Mouse (Mus musculus) cerebellum, postnatal 14 days (tissue): ENCODE data around the gene Dgki.

Experiments used
- DNase-seq, 2 experiments: peaks; one replicate each; pipeline ENCODE4 v3.0.0; 2021; ENCODE audit warnings: mixed read lengths in 2 of 2

The Dgki gene

DNA sequence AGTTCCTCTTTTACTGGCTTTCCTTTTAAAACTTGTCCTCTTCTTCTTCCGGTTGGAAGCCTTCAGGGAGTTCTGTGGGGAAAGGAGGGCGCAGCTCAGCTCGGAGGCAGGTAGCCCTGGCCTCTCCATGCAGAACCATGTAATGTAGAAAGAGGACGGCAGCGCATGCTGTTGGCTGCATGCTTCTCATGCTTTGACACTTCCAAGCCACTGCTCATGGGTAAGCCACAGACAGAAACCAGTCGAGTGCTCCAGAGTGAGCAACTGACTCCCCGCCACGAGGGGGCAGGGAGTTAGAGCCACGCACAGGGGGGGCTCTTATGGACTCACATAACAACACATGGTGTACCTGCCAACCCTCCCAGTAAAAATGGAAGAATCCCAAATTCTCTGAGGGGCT is 242.0 kb downstream of the Dgki start:
- DNase-seq: no peak

GRCm38 (mm10) chr6:37057536-37057935 is 242.4 kb downstream of the Dgki start:
- DNase-seq: no peak

DNA sequence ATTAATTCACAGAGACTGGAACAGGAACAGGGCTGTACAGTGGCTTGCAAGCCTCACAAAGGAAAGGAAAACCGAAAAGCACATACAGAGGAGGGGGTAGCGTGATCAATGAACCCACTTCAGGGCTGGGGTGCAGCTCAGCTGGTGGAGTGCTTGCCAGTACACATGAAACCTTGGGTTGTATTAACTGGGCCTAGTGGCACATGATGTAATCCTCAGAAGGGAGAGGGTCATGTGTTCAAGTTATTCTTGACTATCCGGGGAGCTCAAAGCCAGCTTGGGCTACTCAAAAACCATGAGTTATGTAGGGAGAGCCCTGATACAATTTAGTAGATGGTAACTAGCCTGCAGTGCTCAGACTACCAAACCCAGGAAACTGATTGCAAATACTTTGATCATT is 244.3 kb downstream of the Dgki start:
- no peak for DNase-seq

GRCm38 (mm10) chr6:37055128-37055527 is 244.9 kb downstream of the Dgki start:
- no peak for DNase-seq

DNA sequence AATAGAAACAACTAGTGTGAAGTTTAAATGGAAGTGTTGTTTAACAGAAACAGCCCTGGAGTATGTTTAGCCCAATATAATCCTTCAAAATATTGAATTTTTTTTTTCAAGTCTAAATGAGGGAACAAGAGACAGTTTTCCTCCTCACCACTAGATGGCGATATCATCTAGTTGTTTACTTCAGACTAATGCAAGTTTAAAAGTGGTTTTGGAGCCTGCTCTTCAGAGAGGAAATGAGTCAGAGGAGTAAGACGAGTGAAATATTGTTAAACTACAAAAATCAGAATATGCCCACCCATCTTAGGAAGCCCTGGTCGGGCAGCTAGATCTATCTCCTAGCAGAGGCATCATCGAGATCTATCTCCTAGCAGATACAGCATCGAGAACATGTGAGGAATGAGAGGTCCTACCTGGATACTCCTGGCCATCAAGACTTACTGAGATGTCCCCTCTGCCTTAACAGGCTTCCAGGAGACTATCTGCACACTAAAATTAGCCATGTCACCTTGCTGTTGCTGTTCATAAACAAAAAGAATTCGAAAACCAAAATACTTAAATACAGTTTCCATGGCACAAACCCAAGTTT is 245.5 kb downstream of the Dgki start:
- peak; percentile 39 to 50 for DNase-seq

DNA sequence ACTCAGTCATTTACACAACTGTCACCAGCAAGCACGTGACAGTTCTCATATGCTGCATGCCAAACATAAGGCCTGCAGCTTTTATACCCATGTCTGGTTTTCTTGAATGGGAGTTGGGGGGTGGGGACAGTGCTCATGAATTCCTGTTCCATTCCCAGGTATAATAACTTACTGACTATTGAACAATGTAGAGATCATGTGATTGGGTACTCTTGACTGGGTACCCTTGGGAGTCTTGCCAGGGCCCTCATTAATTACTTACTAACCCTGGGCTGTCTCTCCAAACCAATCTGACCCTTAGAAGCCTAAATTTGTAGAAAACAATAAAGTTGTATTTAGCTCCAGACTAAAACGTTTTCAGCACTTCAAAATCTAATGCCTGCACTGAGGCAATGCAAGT is 246.6 kb downstream of the Dgki start:
- DNase-seq: no peak

DNA sequence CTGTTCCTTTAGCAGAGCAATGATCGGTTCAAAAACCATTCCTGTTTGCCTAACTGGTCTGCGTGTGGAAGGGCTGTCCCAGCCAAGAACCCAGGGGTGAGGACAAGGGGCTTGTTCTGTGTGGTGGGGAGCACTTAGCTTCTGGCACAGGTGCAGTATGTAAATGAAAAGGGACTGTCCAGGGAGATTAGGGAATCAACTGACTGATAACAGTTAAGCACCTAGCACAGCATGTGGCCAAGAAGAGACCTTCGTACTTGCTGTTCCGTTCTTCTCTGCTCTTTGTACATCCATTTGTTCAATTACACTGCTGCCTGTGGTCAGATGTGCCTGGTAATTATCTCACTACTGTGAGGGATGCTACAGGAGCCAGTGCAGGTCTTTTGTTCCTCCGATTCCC is 248.3 kb downstream of the Dgki start:
- no peak for DNase-seq

- DNase-seq: no peak
Observed at GRCm38 (mm10) chr6:37051150-37051549, 248.8 kb downstream of the Dgki start.

DNA sequence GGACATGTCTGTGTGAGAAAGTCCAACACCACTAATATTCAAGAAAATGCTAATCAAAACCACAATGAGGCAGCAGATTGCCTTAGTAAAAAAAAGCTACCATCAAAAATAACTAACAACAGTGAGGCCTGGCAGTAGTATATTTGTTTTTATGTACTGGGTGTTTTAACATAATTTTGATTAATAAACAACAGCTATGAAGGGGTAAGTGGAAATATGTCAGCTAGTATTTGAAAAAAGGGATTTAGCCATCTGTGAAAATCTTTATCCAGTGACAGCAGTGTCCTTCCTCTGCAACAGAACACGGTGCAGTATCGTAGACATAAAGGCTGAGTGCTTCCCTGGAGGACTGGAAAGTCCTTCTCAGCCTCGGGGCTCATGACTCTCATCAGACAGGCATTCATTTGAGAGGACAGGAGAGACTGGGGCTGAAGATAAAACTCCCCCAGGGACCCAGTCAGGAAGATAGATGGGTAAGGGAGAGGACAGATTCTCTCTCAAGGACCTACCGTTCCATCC is 252.3 kb downstream of the Dgki start:
- no peak for DNase-seq

GRCm38 (mm10) chr6:37046152-37046788 is 253.7 kb downstream of the Dgki start:
- peak; percentile 78 to 79 for DNase-seq

- DNase-seq: no peak
Observed at GRCm38 (mm10) chr6:37044796-37045195, 255.2 kb downstream of the Dgki start.

DNA sequence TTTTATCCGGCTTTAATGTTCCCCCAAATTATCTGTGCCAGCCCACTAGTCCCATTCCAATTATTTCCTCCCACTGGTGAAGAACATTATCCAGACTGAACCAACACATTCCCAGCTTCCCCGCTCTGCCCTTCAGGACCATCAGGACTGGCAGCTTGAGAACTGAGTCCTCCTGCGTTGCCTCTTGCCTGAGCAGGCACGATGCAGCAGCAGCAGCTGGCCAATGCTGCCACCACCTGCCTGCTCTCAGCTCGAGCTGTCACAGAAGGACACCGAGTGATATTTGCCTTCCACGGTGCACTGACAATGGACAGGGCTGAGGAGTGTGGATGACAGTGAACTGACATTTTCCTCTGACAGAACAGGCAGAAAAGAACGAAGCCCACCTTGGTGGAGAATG is 261.5 kb downstream of the Dgki start:
- DNase-seq: peak; percentile 73 to 80

- peak; percentile 59 to 71 for DNase-seq
Observed at GRCm38 (mm10) chr6:37037115-37037908, 262.7 kb downstream of the Dgki start.

GRCm38 (mm10) chr6:37035681-37036080 is 264.3 kb downstream of the Dgki start:
- no peak for DNase-seq

DNA sequence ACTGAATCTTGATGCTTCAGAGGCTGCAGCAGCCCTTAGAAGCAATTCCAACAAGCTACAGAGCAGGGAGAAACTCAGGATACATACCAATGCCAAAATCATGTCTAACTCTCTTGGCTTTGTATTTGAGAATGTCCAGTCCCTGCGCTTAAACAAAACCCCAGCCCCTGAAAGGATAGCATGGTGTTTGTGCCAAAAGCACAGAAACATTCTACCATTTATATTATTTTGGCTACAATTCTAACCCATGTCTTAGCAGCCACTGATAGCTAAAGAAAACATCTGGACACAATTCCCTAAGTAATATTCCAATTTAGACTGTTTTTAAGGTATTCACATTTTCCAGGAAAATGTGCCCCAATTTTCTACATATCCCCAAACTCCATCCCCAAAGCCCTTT is 269.0 kb downstream of the Dgki start:
- DNase-seq: no peak

DNA sequence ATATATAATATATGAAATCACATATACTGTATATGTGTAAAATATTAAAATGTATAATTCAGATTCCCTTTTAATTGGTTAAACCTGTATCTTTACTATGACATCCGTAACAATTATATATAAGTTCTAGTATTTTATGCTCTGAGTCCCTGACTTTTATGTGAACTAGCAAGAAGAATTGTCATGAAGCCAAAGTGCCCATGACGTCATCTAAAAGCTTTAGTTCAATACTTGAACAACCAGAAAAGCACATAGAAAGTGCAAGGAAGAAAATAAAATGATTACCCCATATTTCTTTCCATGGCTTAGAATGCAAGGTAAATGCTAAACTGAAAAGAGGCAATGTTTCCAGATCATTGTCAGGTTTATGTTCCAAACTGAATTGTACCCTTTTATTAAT is 269.6 kb downstream of the Dgki start:
- DNase-seq: no peak

DNA sequence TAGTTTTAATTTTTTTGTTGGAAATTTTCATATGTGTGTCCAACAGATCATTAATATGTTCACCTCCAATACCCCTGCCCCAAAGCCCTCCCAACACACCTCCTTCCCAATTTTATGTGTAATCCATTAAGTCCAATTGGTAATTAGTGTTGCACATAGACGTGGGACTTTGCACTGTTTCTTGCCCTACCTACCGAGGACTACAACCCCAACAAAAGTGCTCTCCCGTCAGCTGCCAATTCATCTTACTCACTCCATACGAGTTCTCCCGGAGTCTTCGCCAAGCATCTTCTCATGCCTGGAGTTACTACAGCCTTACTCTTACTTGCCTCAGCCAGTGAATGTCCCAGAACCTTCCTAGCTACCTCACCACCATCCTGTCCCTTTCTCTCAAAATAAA is 271.1 kb downstream of the Dgki start:
- DNase-seq: no peak

- DNase-seq: no peak
Observed at GRCm38 (mm10) chr6:37028300-37028699, 271.7 kb downstream of the Dgki start.

- no peak for DNase-seq
Observed at GRCm38 (mm10) chr6:37026343-37027243, 273.4 kb downstream of the Dgki start.

- DNase-seq: no peak
Observed at GRCm38 (mm10) chr6:37016046-37016445, 283.9 kb downstream of the Dgki start.

GRCm38 (mm10) chr6:37011597-37011996 is 288.4 kb downstream of the Dgki start:
- DNase-seq: no peak

DNA sequence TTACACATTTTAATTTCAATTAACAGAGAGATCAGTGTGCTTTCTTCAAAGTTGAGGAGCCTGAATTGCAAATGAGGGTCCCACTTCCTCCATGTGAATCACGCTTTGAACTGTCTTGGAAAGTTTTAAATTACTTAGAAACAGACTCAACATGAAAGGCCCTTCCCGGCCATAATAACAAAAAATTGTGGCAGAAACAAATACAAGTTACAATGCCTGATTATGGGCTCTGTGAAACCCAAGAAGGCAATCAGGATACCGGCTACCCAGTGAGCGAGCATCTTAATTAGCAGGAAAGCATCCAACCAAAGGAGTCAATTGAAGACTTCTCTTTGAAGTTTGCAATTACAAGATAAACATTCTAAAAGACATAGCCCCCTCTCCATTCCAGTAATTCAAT is 292.4 kb downstream of the Dgki start:
- no peak for DNase-seq

DNA sequence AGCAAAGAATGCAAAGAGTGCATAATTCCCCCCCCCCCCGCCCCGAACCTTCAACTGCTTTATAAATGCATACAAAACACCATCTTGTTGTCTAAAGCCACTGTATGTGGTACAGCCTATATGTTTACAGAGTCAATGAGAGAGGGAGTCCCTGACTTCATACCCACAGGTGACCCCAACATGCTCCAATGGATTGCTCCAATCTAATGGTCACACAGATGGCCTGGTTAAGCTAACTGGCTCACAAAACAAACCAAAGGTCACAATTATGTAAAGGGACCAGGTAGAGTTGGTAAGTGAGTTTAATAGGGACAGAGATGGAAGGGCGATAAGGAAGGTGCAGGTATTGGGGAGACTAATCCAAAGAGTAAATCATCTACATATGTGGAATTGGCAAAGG is 295.1 kb downstream of the Dgki start:
- no peak for DNase-seq
